Mouse (Mus musculus) stomach, postnatal 0 days (tissue): ENCODE measurements around the gene Dip2b.

Experiments
- CTCF ChIP-seq: IDR thresholded peaks from 2 replicates; pipeline ENCODE4 v1.5.1; 2016; ENCODE audit warnings: antibody characterized with exemption, low read depth, mild to moderate bottlenecking, moderate library complexity
- EP300 ChIP-seq: optimal IDR thresholded peaks from 2 replicates; pipeline ENCODE3; 2016; ENCODE audit warnings: antibody characterized with exemption

DNA sequence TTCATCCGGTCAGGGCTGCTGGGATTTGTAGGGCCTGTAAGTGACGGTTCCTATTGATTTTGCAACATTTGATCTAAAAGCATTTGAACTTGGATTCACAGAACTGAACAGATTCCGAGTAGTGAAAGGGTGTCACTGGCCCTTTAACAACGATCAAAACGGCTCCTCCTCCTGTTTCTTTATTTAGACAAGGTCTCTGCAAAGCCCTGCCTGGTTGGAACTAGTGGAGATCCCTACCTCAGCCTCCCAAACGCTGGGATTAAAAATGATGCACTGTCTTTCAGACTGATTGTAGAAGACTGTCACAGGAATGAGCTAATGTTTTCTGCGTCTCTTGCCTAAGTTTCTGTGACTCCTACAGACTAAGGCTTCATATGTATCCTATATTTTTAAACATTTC lies 140.0 kb downstream of the Dip2b start:
- TF ChIP-seq CTCF (no peak), EP300 (no peak)
